ENCODE assay signal across 22 mouse cellular contexts in the genomic region with DNA sequence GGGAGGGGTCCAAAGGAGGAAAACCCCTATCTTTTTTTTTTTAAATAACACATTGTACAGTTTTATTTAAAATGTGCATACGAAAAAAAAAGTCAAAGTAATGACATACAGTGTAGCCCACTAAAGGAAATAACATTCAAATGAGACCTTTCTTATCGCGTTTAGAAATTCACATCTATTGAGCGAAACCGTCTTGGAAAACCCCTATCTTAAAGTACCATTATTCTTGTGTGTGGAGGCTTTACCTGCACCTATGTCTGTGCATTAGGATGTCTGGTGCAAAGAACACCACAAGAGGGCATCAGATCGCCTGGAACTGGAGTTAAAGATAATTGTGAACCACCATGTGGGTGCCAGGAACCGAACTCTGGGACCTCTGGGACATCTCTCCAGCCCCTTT. TPM values are rescaled to one million over a fixed set of nuclear protein-coding genes. Genes with fewer than 3 reads are reported as not detected.
DNase-seq lines count a peak whose midpoint lies in the region; ATAC-seq and TF ChIP-seq lines count a peak whose summit lies in the region.
"Had no signal": no experiment of that assay in that cellular context is flagged by ENCODE, and none has a peak within 500 bp of the region (broad histone marks: within the 10 kb centered on the region; RNA-seq: fewer than 3 reads in every experiment).

No protein-coding gene starts in this region.

- 98% methylated on average over 7 of the region's 7 CpGs for WGBS in intestine, postnatal 0 days
- WGBS in intestine, embryonic 15.5 days, result 97% methylated on average over 7 of the region's 7 CpGs
- 97% methylated on average over 7 of the region's 7 CpGs for WGBS in lung, postnatal 0 days
- WGBS in stomach, postnatal 0 days, result 97% methylated on average over 7 of the region's 7 CpGs
- WGBS in midbrain, postnatal 0 days, result 94% methylated on average over 7 of the region's 7 CpGs

- ATAC-seq in intestine, postnatal 0 days, result no peak
- no peak for ATAC-seq in intestine, embryonic 15.5 days
- no peak for ATAC-seq in lung, postnatal 0 days
- no peak for ATAC-seq in stomach, postnatal 0 days (ENCODE audit: low FRiP score, low TSS enrichment)
- ATAC-seq in midbrain, postnatal 0 days (ENCODE audit: low FRiP score), result no peak
- ATAC-seq: forebrain, embryonic 14.5 days; hindbrain, embryonic 16.5 days; intestine, embryonic 16.5 days had no signal

- no peak overlapping the region for H3K4me2 ChIP-seq in intestine, postnatal 0 days (replicated peaks; ENCODE audit: low read depth)
- H3K4me2 ChIP-seq in intestine, embryonic 15.5 days (replicated peaks), result no peak overlapping the region
- H3K4me2 ChIP-seq in lung, postnatal 0 days (replicated peaks; ENCODE audit: low read depth, low read length), result no peak overlapping the region
- H3K4me2 ChIP-seq in stomach, postnatal 0 days (replicated peaks; ENCODE audit: low read depth), result no peak overlapping the region
- no peak overlapping the region for H3K4me2 ChIP-seq in midbrain, postnatal 0 days (ENCODE audit: low read depth, low read length, poor library complexity, severe bottlenecking)
- H3K4me2 ChIP-seq: embryonic facial prominence, embryonic 13.5 days; hindbrain, embryonic 12.5 days had no signal

- 0 out of 2 replicates have a peak, but pooled peaks cover 8% of the 10 kb centered on the region for H3K4me1 ChIP-seq in intestine, postnatal 0 days (replicated peaks; ENCODE audit: control insufficient read depth, insufficient read depth, low read length)
- peaks cover 14% of the 10 kb centered on the region for H3K4me1 ChIP-seq in intestine, embryonic 15.5 days (replicated peaks)
- no peaks in the 10 kb centered on the region; the same call in 1 of the 2 replicates for H3K4me1 ChIP-seq in lung, postnatal 0 days (ENCODE audit: insufficient read depth, low read depth, low read length)
- no peaks in the 10 kb centered on the region for H3K4me1 ChIP-seq in stomach, postnatal 0 days (replicated peaks; ENCODE audit: control insufficient read depth, insufficient read depth)
- peaks cover 2% of the 10 kb centered on the region; the same call in 1 of the 2 replicates for H3K4me1 ChIP-seq in midbrain, postnatal 0 days (ENCODE audit: insufficient read depth, low read length)

- no peak for DNase-seq in lung, postnatal 0 days (ENCODE audit: low spot score)
- no peak for DNase-seq in lung, postnatal 14 days
- DNase-seq in R1 (ENCODE audit: low read depth, low spot score), result peak; percentile 30
- DNase-seq in stomach, postnatal 0 days (ENCODE audit: low spot score), result no peak
- no peak for DNase-seq in embryo, embryonic 10 days (ENCODE audit: low spot score)
- no peak for DNase-seq in midbrain, postnatal 0 days (ENCODE audit: low spot score)
- DNase-seq: adrenal gland, adult 8-10 months; cerebellum, adult 11 months; cerebellum, adult 9-10 months; cerebellum, postnatal 25 days; gastrocnemius, postnatal 36 days; heart, adult 18-20 months; heart, postnatal 10 days; heart, postnatal 4 days had no signal

- H3K27ac ChIP-seq in intestine, postnatal 0 days (ENCODE audit: low read depth, low read length), result no peak overlapping the region
- H3K27ac ChIP-seq in intestine, embryonic 15.5 days, result no peak overlapping the region
- no peak overlapping the region for H3K27ac ChIP-seq in lung, postnatal 0 days (ENCODE audit: low read length)
- H3K27ac ChIP-seq in stomach, postnatal 0 days (replicated peaks), result no peak overlapping the region
- no peak overlapping the region for H3K27ac ChIP-seq in midbrain, postnatal 0 days (ENCODE audit: low read depth, low read length)
- H3K27ac ChIP-seq: embryonic facial prominence, embryonic 13.5 days; heart, embryonic 10.5 days; hindbrain, embryonic 12.5 days had no signal

- TF ChIP-seq EP300 in lung, postnatal 0 days (IDR thresholded peaks at IDR 0.05), result no peak
- no peak for TF ChIP-seq EP300 in stomach, postnatal 0 days (optimal IDR thresholded peaks at IDR 0.05)

- H3K4me3 ChIP-seq in intestine, postnatal 0 days (ENCODE audit: low read depth, low read length), result no peak overlapping the region
- no peak overlapping the region for H3K4me3 ChIP-seq in intestine, embryonic 15.5 days (replicated peaks)
- H3K4me3 ChIP-seq in lung, postnatal 0 days (ENCODE audit: low read depth, low read length), result no peak overlapping the region
- no peak overlapping the region for H3K4me3 ChIP-seq in stomach, postnatal 0 days (ENCODE audit: low read depth, low read length)
- H3K4me3 ChIP-seq in midbrain, postnatal 0 days (ENCODE audit: low read depth, low read length), result no peak overlapping the region
- H3K4me3 ChIP-seq: embryonic facial prominence, embryonic 13.5 days; heart, embryonic 10.5 days; hindbrain, embryonic 12.5 days had no signal

- TF ChIP-seq CTCF in intestine, postnatal 0 days (IDR thresholded peaks at IDR 0.05; ENCODE audit: low read depth), result peak; percentile 19; the same call in 1 of the 2 replicates
- TF ChIP-seq CTCF in lung, postnatal 0 days (IDR thresholded peaks at IDR 0.05), result peak; percentile 13; the same call in 1 of the 2 replicates
- peak; percentile 20 for TF ChIP-seq CTCF in stomach, postnatal 0 days (IDR thresholded peaks at IDR 0.05; ENCODE audit: low read depth)
- no peak for TF ChIP-seq CTCF in midbrain, postnatal 0 days (IDR thresholded peaks at IDR 0.05)

- H3K27me3 ChIP-seq in intestine, postnatal 0 days (replicated peaks; ENCODE audit: control insufficient read depth, insufficient read depth, low read length), result no peaks in the 10 kb centered on the region
- no peaks in the 10 kb centered on the region for H3K27me3 ChIP-seq in intestine, embryonic 15.5 days (replicated peaks)
- no peaks in the 10 kb centered on the region for H3K27me3 ChIP-seq in lung, postnatal 0 days (replicated peaks; ENCODE audit: insufficient read depth, low read length)
- H3K27me3 ChIP-seq in stomach, postnatal 0 days (ENCODE audit: control insufficient read depth, insufficient read depth, low read length), result no peaks in the 10 kb centered on the region
- no peaks in the 10 kb centered on the region for H3K27me3 ChIP-seq in midbrain, postnatal 0 days (ENCODE audit: insufficient read depth, low read length)
- H3K27me3 ChIP-seq: embryonic facial prominence, embryonic 13.5 days; hindbrain, embryonic 12.5 days had no signal

- H3K36me3 ChIP-seq in intestine, postnatal 0 days (ENCODE audit: control insufficient read depth, insufficient read depth), result no peaks in the 10 kb centered on the region
- H3K36me3 ChIP-seq in intestine, embryonic 15.5 days, result no peaks in the 10 kb centered on the region
- H3K36me3 ChIP-seq in lung, postnatal 0 days (ENCODE audit: insufficient read depth, low read length), result no peaks in the 10 kb centered on the region
- no peaks in the 10 kb centered on the region for H3K36me3 ChIP-seq in stomach, postnatal 0 days (ENCODE audit: control insufficient read depth, insufficient read depth, low read length)
- H3K36me3 ChIP-seq in midbrain, postnatal 0 days (ENCODE audit: insufficient read depth, low read length), result no peaks in the 10 kb centered on the region
- H3K36me3 ChIP-seq: hindbrain, embryonic 12.5 days had no signal

- no peaks in the 10 kb centered on the region for H3K9me3 ChIP-seq in intestine, postnatal 0 days (ENCODE audit: control insufficient read depth)
- no peaks in the 10 kb centered on the region for H3K9me3 ChIP-seq in intestine, embryonic 15.5 days
- H3K9me3 ChIP-seq in lung, postnatal 0 days (ENCODE audit: low read length), result no peaks in the 10 kb centered on the region
- H3K9me3 ChIP-seq in stomach, postnatal 0 days (ENCODE audit: control insufficient read depth, low read length), result no peaks in the 10 kb centered on the region
- H3K9me3 ChIP-seq in midbrain, postnatal 0 days (ENCODE audit: low read length), result no peaks in the 10 kb centered on the region
- H3K9me3 ChIP-seq: embryonic facial prominence, embryonic 13.5 days; heart, embryonic 10.5 days; hindbrain, embryonic 12.5 days had no signal

- H3K9ac ChIP-seq in intestine, postnatal 0 days (ENCODE audit: low read depth, low read length), result no peak overlapping the region
- no peak overlapping the region for H3K9ac ChIP-seq in intestine, embryonic 15.5 days
- no peak overlapping the region for H3K9ac ChIP-seq in lung, postnatal 0 days (replicated peaks; ENCODE audit: low read depth)
- H3K9ac ChIP-seq in stomach, postnatal 0 days (ENCODE audit: low read length), result no peak overlapping the region
- no peak overlapping the region for H3K9ac ChIP-seq in midbrain, postnatal 0 days (replicated peaks; ENCODE audit: low read length, poor library complexity, severe bottlenecking)
- H3K9ac ChIP-seq: embryonic facial prominence, embryonic 13.5 days; hindbrain, embryonic 12.5 days had no signal

RNA-seq across cellular contexts. Expression of gene Zfp609, which starts 53.6 kb away (rescaled TPM):
- 3.1 and 3.7 TPM in 2 replicates for polyA plus RNA-seq in intestine, postnatal 0 days (2015; fragmentation: Nextera tagmentation; extraction: Ambion mirVana)
- polyA plus RNA-seq in intestine, embryonic 15.5 days (2015; fragmentation: Nextera tagmentation; extraction: Ambion mirVana), result 5.6 TPM in 2 replicates
- polyA plus RNA-seq in lung, postnatal 0 days (2015; fragmentation: Nextera tagmentation; extraction: Ambion mirVana), result 4.8 and 5.0 TPM in 2 replicates
- polyA plus RNA-seq in stomach, postnatal 0 days (2015; fragmentation: Nextera tagmentation; extraction: Ambion mirVana), result 2.4 and 2.7 TPM in 2 replicates
- total RNA-seq in midbrain, postnatal 0 days (2014; rRNA removed), result 11.2 and 11.8 TPM in 2 replicates
- polyA plus RNA-seq in midbrain, postnatal 0 days (2015; fragmentation: Nextera tagmentation; extraction: Ambion mirVana), result 4.5 and 5.4 TPM in 2 replicates
